Mouse (Mus musculus): ENCODE results near the gene Angptl1. TPM values are rescaled to one million over a fixed set of nuclear protein-coding genes. Genes with fewer than 3 reads are reported as not detected.

The Angptl1 gene
- polyA plus RNA-seq, 1 experiment from 2014 or later: 1.0 TPM

- H3K27ac ChIP-seq: no peak overlapping the region
- 0 out of 2 replicates have a peak, but pooled peaks cover 4% of the 10 kb centered on the region for H3K4me1 ChIP-seq (replicated peaks; ENCODE audit: insufficient read depth, low read length)
- TF ChIP-seq CTCF (IDR thresholded peaks at IDR 0.05; ENCODE audit: low read depth): peak; percentile 77
- DNase-seq (ENCODE audit: low spot score) (no peak), ATAC-seq (replicated peaks; ENCODE audit: low FRiP score, low read depth) (no peak)
- H3K36me3 ChIP-seq (ENCODE audit: insufficient read depth, low read length): no peaks in the 10 kb centered on the region
- H3K9ac ChIP-seq (ENCODE audit: low read depth, low read length): no peak overlapping the region
- no peaks in the 10 kb centered on the region for H3K27me3 ChIP-seq (ENCODE audit: insufficient read depth, low read length)
- no peak overlapping the region for H3K4me3 ChIP-seq (replicated peaks; ENCODE audit: low read depth, low read length)
- no peaks in the 10 kb centered on the region for H3K9me3 ChIP-seq (replicated peaks; ENCODE audit: low read length)
- no peak overlapping the region for H3K4me2 ChIP-seq (ENCODE audit: low read length)
- WGBS: 44% methylated on average over 4 of the region's 4 CpGs
Measured at GRCm38 (mm10) chr1:156861475-156862043, 23.2 kb downstream of the Angptl1 start.

GRCm38 (mm10) chr1:156863726-156864125 is 25.4 kb downstream of the Angptl1 start:
- Histone ChIP-seq H3K4me3 (replicated peaks; ENCODE audit: low read depth, low read length) (no peak overlapping the region), H3K36me3 (ENCODE audit: insufficient read depth, low read length) (no peaks in the 10 kb centered on the region), H3K9me3 (replicated peaks; ENCODE audit: low read length) (no peaks in the 10 kb centered on the region), H3K9ac (ENCODE audit: low read depth, low read length) (no peak overlapping the region), H3K27me3 (ENCODE audit: insufficient read depth, low read length) (no peaks in the 10 kb centered on the region), H3K4me2 (ENCODE audit: low read length) (no peak overlapping the region), H3K4me1 (replicated peaks; ENCODE audit: insufficient read depth, low read length) (0 out of 2 replicates have a peak, but pooled peaks cover 4% of the 10 kb centered on the region), H3K27ac (no peak overlapping the region)
- ATAC-seq (replicated peaks; ENCODE audit: low FRiP score, low read depth): no peak
- 66% methylated on average over 3 of the region's 3 CpGs for WGBS
- TF ChIP-seq CTCF (IDR thresholded peaks at IDR 0.05; ENCODE audit: low read depth): no peak
- peak; percentile 25 for DNase-seq (ENCODE audit: low spot score)

DNA sequence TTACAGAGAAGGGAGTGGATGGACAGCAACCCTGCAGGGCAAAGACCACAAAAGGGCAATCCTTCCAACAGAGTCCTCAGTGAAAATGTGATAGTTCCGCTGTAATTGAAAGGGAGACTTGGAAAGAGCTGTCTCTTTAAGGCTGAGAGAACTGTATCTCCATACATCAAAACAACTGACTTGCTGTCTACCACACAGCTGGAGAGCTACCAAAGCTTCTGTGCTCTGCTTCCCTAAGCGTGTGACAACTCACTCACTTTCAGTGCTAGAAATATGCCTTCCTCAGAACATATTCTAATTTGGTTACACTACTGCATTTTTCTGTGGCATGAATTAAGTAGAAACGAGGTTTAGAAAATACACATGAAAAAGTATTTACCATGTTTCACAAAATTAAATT is 25.9 kb downstream of the Angptl1 start:
- Histone ChIP-seq H3K4me3 (replicated peaks; ENCODE audit: low read depth, low read length) (no peak overlapping the region), H3K9me3 (replicated peaks; ENCODE audit: low read length) (no peaks in the 10 kb centered on the region), H3K27me3 (ENCODE audit: insufficient read depth, low read length) (no peaks in the 10 kb centered on the region), H3K4me2 (ENCODE audit: low read length) (no peak overlapping the region), H3K27ac (no peak overlapping the region), H3K36me3 (ENCODE audit: insufficient read depth, low read length) (no peaks in the 10 kb centered on the region), H3K9ac (ENCODE audit: low read depth, low read length) (no peak overlapping the region), H3K4me1 (replicated peaks; ENCODE audit: insufficient read depth, low read length) (0 out of 2 replicates have a peak, but pooled peaks cover 4% of the 10 kb centered on the region)
- TF ChIP-seq CTCF (IDR thresholded peaks at IDR 0.05; ENCODE audit: low read depth): no peak
- DNase-seq (ENCODE audit: low spot score) (peak; percentile 70), ATAC-seq (replicated peaks; ENCODE audit: low FRiP score, low read depth) (no peak)
- WGBS: 56% methylated on average over 3 of the region's 3 CpGs

GRCm38 (mm10) chr1:156870028-156870427 is 31.7 kb downstream of the Angptl1 start:
- WGBS: 91% methylated on average over 5 of the region's 5 CpGs
- no peak overlapping the region for H3K27ac ChIP-seq
- H3K9me3 ChIP-seq (replicated peaks; ENCODE audit: low read length): no peaks in the 10 kb centered on the region
- no peaks in the 10 kb centered on the region for H3K4me1 ChIP-seq (replicated peaks; ENCODE audit: insufficient read depth, low read length)
- DNase-seq (ENCODE audit: low spot score) (no peak), ATAC-seq (replicated peaks; ENCODE audit: low FRiP score, low read depth) (no peak)
- no peak overlapping the region for H3K4me2 ChIP-seq (ENCODE audit: low read length)
- TF ChIP-seq CTCF (IDR thresholded peaks at IDR 0.05; ENCODE audit: low read depth): no peak
- no peaks in the 10 kb centered on the region for H3K27me3 ChIP-seq (ENCODE audit: insufficient read depth, low read length)
- H3K9ac ChIP-seq (ENCODE audit: low read depth, low read length): no peak overlapping the region
- H3K36me3 ChIP-seq (ENCODE audit: insufficient read depth, low read length): no peaks in the 10 kb centered on the region
- no peak overlapping the region for H3K4me3 ChIP-seq (replicated peaks; ENCODE audit: low read depth, low read length)

- WGBS: 77% methylated on average over 4 of the region's 4 CpGs
- Histone ChIP-seq H3K27ac (no peak overlapping the region), H3K36me3 (ENCODE audit: insufficient read depth, low read length) (no peaks in the 10 kb centered on the region)
Measured at GRCm38 (mm10) chr1:156870616-156871015, 32.3 kb downstream of the Angptl1 start.

GRCm38 (mm10) chr1:156884782-156885181 is 46.4 kb downstream of the Angptl1 start:
- peak; percentile 22 for DNase-seq (ENCODE audit: low spot score)
- Histone ChIP-seq H3K27me3 (ENCODE audit: insufficient read depth, low read length) (no peaks in the 10 kb centered on the region), H3K4me2 (ENCODE audit: low read length) (no peak overlapping the region), H3K4me3 (replicated peaks; ENCODE audit: low read depth, low read length) (no peak overlapping the region), H3K27ac (no peak overlapping the region), H3K4me1 (replicated peaks; ENCODE audit: insufficient read depth, low read length) (peaks cover 7% of the 10 kb centered on the region; the same call in 1 of the 2 replicates), H3K9ac (ENCODE audit: low read depth, low read length) (no peak overlapping the region), H3K9me3 (replicated peaks; ENCODE audit: low read length) (no peaks in the 10 kb centered on the region), H3K36me3 (ENCODE audit: insufficient read depth, low read length) (no peaks in the 10 kb centered on the region)
- 23% methylated on average over 2 of the region's 2 CpGs for WGBS
- no peak for TF ChIP-seq CTCF (IDR thresholded peaks at IDR 0.05; ENCODE audit: low read depth)
- ATAC-seq (replicated peaks; ENCODE audit: low FRiP score, low read depth): no peak

More at GRCm38 (mm10) chr1:156870616-156871015, 32.3 kb downstream of the Angptl1 start:
- no peak overlapping the region for H3K9ac ChIP-seq (ENCODE audit: low read depth, low read length)
- DNase-seq (ENCODE audit: low spot score) (no peak), ATAC-seq (replicated peaks; ENCODE audit: low FRiP score, low read depth) (no peak)
- no peaks in the 10 kb centered on the region for H3K27me3 ChIP-seq (ENCODE audit: insufficient read depth, low read length)
- TF ChIP-seq CTCF (IDR thresholded peaks at IDR 0.05; ENCODE audit: low read depth): no peak
- H3K4me1 ChIP-seq (replicated peaks; ENCODE audit: insufficient read depth, low read length): no peaks in the 10 kb centered on the region
- no peak overlapping the region for H3K4me3 ChIP-seq (replicated peaks; ENCODE audit: low read depth, low read length)
- H3K9me3 ChIP-seq (replicated peaks; ENCODE audit: low read length): no peaks in the 10 kb centered on the region
- no peak overlapping the region for H3K4me2 ChIP-seq (ENCODE audit: low read length)

- Histone ChIP-seq H3K36me3 (ENCODE audit: insufficient read depth, low read length) (no peaks in the 10 kb centered on the region), H3K4me2 (ENCODE audit: low read length) (no peak overlapping the region), H3K27ac (no peak overlapping the region), H3K9ac (ENCODE audit: low read depth, low read length) (no peak overlapping the region), H3K9me3 (replicated peaks; ENCODE audit: low read length) (no peaks in the 10 kb centered on the region), H3K4me3 (replicated peaks; ENCODE audit: low read depth, low read length) (no peak overlapping the region), H3K4me1 (replicated peaks; ENCODE audit: insufficient read depth, low read length) (peaks cover 7% of the 10 kb centered on the region; the same call in 1 of the 2 replicates), H3K27me3 (ENCODE audit: insufficient read depth, low read length) (no peaks in the 10 kb centered on the region)
- WGBS: 86% methylated on average over 2 of the region's 2 CpGs
- ATAC-seq (replicated peaks; ENCODE audit: low FRiP score, low read depth) (no peak), DNase-seq (ENCODE audit: low spot score) (peak; percentile 41)
- peak; percentile 58 for TF ChIP-seq CTCF (IDR thresholded peaks at IDR 0.05; ENCODE audit: low read depth)
Measured at GRCm38 (mm10) chr1:156885879-156886278, 47.5 kb downstream of the Angptl1 start.

Data from kidney, postnatal 0 days (tissue).